Mouse (Mus musculus): Measurements from ENCODE around the gene Alg14. TPM values are rescaled to one million over a fixed set of nuclear protein-coding genes. Genes with fewer than 3 reads are reported as not detected.

Alg14 gene
- total and polyA plus RNA-seq, 3 experiments, result 6.0 to 10.2 (median 6.3) TPM

GRCm38 (mm10) chr3:121272577-121272976 lies 19.0 kb upstream of the Alg14 start:
- Histone ChIP-seq H3K27me3 (replicated peaks) (no peaks in the 10 kb centered on the region), H3K4me1 (ENCODE audit: control insufficient read depth in 1 of 2, insufficient read depth in 2 of 2) (no peaks in the 10 kb centered on the region), H3K79me2 (replicated peaks; ENCODE audit: control insufficient read depth, extremely low read depth, insufficient read depth, poor library complexity, severe bottlenecking) (no peaks in the 10 kb centered on the region), H3K36me3 (replicated peaks in 1 of 2; ENCODE audit: control insufficient read depth in 1 of 2, insufficient read depth in 1 of 2, low read length in 1 of 2) (no peaks in the 10 kb centered on the region), H3K4me2 (ENCODE audit: insufficient read depth, low read depth, poor library complexity, severe bottlenecking) (no peak overlapping the region), H3K27ac (ENCODE audit: insufficient read depth, low read depth) (no peak overlapping the region), H3K9me3 (replicated peaks; ENCODE audit: low read length) (no peaks in the 10 kb centered on the region), H3K4me3 (replicated peaks in 1 of 3; ENCODE audit: low read depth in 2 of 3, low read length in 2 of 3, poor library complexity in 1 of 3) (no peak overlapping the region), H3K9ac (ENCODE audit: insufficient read depth, low read depth) (no peak overlapping the region)
- TF ChIP-seq MAX (IDR thresholded peaks at IDR 0.05; ENCODE audit: low read length) (no peak), HCFC1 (IDR thresholded peaks at IDR 0.05; ENCODE audit: low read depth, low read length) (no peak), KAT2A (IDR thresholded peaks at IDR 0.05; ENCODE audit: insufficient replicate concordance, low read length) (no peak), PAX5 (IDR thresholded peaks at IDR 0.05; ENCODE audit: low read length) (no peak), BHLHE40 (IDR thresholded peaks at IDR 0.05; ENCODE audit: low read depth, low read length) (no peak), TCF12 (IDR thresholded peaks at IDR 0.05; ENCODE audit: low read depth, low read length) (no peak), ZKSCAN1 (IDR thresholded peaks at IDR 0.05; ENCODE audit: borderline replicate concordance, low read depth, low read length) (no peak), MYC (IDR thresholded peaks at IDR 0.05; ENCODE audit: low read depth, low read length) (no peak), E2F4 (IDR thresholded peaks at IDR 0.05; ENCODE audit: insufficient replicate concordance, low read depth, low read length) (no peak), JUND (conservative IDR thresholded peaks at IDR 0.05; ENCODE audit: low read depth, low read length) (no peak), RCOR1 (conservative IDR thresholded peaks at IDR 0.05; ENCODE audit: low read depth, low read length) (no peak), ZNF384 (IDR thresholded peaks at IDR 0.05; ENCODE audit: low read depth, low read length) (no peak), POLR2A (IDR thresholded peaks at IDR 0.05; ENCODE audit: low read depth, low read length) (no peak), MAZ (IDR thresholded peaks at IDR 0.05; ENCODE audit: low read depth, low read length) (no peak), MAFK (IDR thresholded peaks at IDR 0.05; ENCODE audit: insufficient replicate concordance, low read length) (no peak), MXI1 (IDR thresholded peaks at IDR 0.05; ENCODE audit: low read depth, low read length) (no peak), USF1 (IDR thresholded peaks at IDR 0.05; ENCODE audit: low read depth, low read length) (no peak), CTCF (conservative IDR thresholded peaks at IDR 0.05 in 1 of 2, IDR thresholded peaks at IDR 0.05 in 1 of 2; ENCODE audit: low read depth in 2 of 2, low read length in 2 of 2) (no peak), JUN (IDR thresholded peaks at IDR 0.05; ENCODE audit: insufficient read depth, low read depth, low read length) (no peak)
- in situ Hi-C loops (cut with MboI; ENCODE audit: low pct_ligation_motif_present, low pct_unique_long_range_greater_than_20kb, low sequenced_read_pairs) (no loop called here), dilution Hi-C loops (cut with MboI; ENCODE audit: extremely low pct_ligation_motif_present, extremely low pct_unique_long_range_greater_than_20kb, low sequenced_read_pairs) (no loop called here)
- DNase-seq (ENCODE audit: extremely low read depth), result no peak

- Histone ChIP-seq H3K27me3 (replicated peaks) (no peaks in the 10 kb centered on the region), H3K79me2 (replicated peaks; ENCODE audit: control insufficient read depth, extremely low read depth, insufficient read depth, poor library complexity, severe bottlenecking) (no peaks in the 10 kb centered on the region), H3K27ac (ENCODE audit: insufficient read depth, low read depth) (no peak overlapping the region), H3K4me3 (replicated peaks in 1 of 3; ENCODE audit: low read depth in 2 of 3, low read length in 2 of 3, poor library complexity in 1 of 3) (no peak overlapping the region), H3K9me3 (replicated peaks; ENCODE audit: low read length) (no peaks in the 10 kb centered on the region), H3K9ac (ENCODE audit: insufficient read depth, low read depth) (no peak overlapping the region), H3K4me2 (ENCODE audit: insufficient read depth, low read depth, poor library complexity, severe bottlenecking) (no peak overlapping the region), H3K36me3 (replicated peaks in 1 of 2; ENCODE audit: control insufficient read depth in 1 of 2, insufficient read depth in 1 of 2, low read length in 1 of 2) (no peaks in the 10 kb centered on the region), H3K4me1 (ENCODE audit: control insufficient read depth in 1 of 2, insufficient read depth in 2 of 2) (no peaks in the 10 kb centered on the region)
- TF ChIP-seq ZNF384 (IDR thresholded peaks at IDR 0.05; ENCODE audit: low read depth, low read length) (no peak), IRF4 (IDR thresholded peaks at IDR 0.05; ENCODE audit: low read depth, low read length) (no peak), BHLHE40 (IDR thresholded peaks at IDR 0.05; ENCODE audit: low read depth, low read length) (no peak), RCOR1 (conservative IDR thresholded peaks at IDR 0.05; ENCODE audit: low read depth, low read length) (no peak), CHD1 (IDR thresholded peaks at IDR 0.05; ENCODE audit: low read depth, low read length) (no peak), JUN (IDR thresholded peaks at IDR 0.05; ENCODE audit: insufficient read depth, low read depth, low read length) (no peak), USF1 (IDR thresholded peaks at IDR 0.05; ENCODE audit: low read depth, low read length) (no peak), JUND (conservative IDR thresholded peaks at IDR 0.05; ENCODE audit: low read depth, low read length) (no peak), RAD21 (IDR thresholded peaks at IDR 0.05; ENCODE audit: low read depth, low read length) (no peak), POLR2A (IDR thresholded peaks at IDR 0.05; ENCODE audit: low read depth, low read length) (no peak), MEF2A (IDR thresholded peaks at IDR 0.05; ENCODE audit: borderline replicate concordance, low read depth, low read length) (no peak), MAX (IDR thresholded peaks at IDR 0.05; ENCODE audit: low read length) (no peak), MAZ (IDR thresholded peaks at IDR 0.05; ENCODE audit: low read depth, low read length) (no peak), E2F4 (IDR thresholded peaks at IDR 0.05; ENCODE audit: insufficient replicate concordance, low read depth, low read length) (no peak), MXI1 (IDR thresholded peaks at IDR 0.05; ENCODE audit: low read depth, low read length) (no peak)
- DNase-seq (ENCODE audit: extremely low read depth), result no peak
- dilution Hi-C loops (cut with MboI; ENCODE audit: extremely low pct_ligation_motif_present, extremely low pct_unique_long_range_greater_than_20kb, low sequenced_read_pairs), result no loop called here
- in situ Hi-C loops (cut with MboI; ENCODE audit: low pct_ligation_motif_present, low pct_unique_long_range_greater_than_20kb, low sequenced_read_pairs), result no loop called here
Measured at GRCm38 (mm10) chr3:121274010-121274409, 17.6 kb upstream of the Alg14 start.
